Mouse (Mus musculus) Muller cell, postnatal 12 days (primary cell): ENCODE measurements around the gene Gm47955.
A peak's percentile ranks its signal among the peaks of the same experiment; 100 is the strongest.
"Not testable (repeated sequence)": the region's sequence is repeated elsewhere in the genome, so short reads cannot be mapped to it uniquely, and the experiment has no call there.

Experiments used
- DNase-seq: peaks from one replicate; pipeline ENCODE4 v3.0.0-alpha.2; 2015; ENCODE audit errors: inconsistent ontology term

Gm47955 gene

GRCm38 (mm10) chr1:82992093-82992492, 32.0 kb downstream of the Gm47955 start:
- DNase-seq = no peak

GRCm38 (mm10) chr1:82993947-82994346, 33.9 kb downstream of the Gm47955 start:
- no peak for DNase-seq

- DNase-seq = not testable (repeated sequence)
These were observed 40.2 kb downstream of the Gm47955 start, which contains the start of gene Gm47959 for GRCm38 (mm10) chr1:83000306-83000705. Gene Gm47959, plus strand, starts transcription at chr1:83000548.

- DNase-seq = peak; percentile 14
These were observed 46.4 kb downstream of the Gm47955 start for GRCm38 (mm10) chr1:83006218-83007179.

GRCm38 (mm10) chr1:83007471-83007870, 47.4 kb downstream of the Gm47955 start:
- DNase-seq = no peak
